Mouse (Mus musculus) megakaryocyte, embryonic 14.5 days (primary cell): Measurements from ENCODE around the gene Grip1. TPM values are rescaled to one million over a fixed set of nuclear protein-coding genes. Genes with fewer than 3 reads are reported as not detected.

Experiments
- H3K27me3 ChIP-seq: replicated peaks from 2 replicates; pipeline ENCODE3; 2012; ENCODE audit warnings: inconsistent platforms
- H3K36me3 ChIP-seq: replicated peaks from 2 replicates; pipeline ENCODE3; 2012; ENCODE audit warnings: low read length, inconsistent platforms, mixed read lengths
- H3K4me1 ChIP-seq: 2 replicates; pipeline ENCODE4 v1.6.1; 2012; ENCODE audit warnings: inconsistent platforms
- H3K4me3 ChIP-seq: replicated peaks from 2 replicates; pipeline ENCODE3; 2012; ENCODE audit warnings: moderate library complexity, mild to moderate bottlenecking, inconsistent platforms
- H3K9me3 ChIP-seq: 2 replicates; pipeline ENCODE4 v1.6.1; 2012; ENCODE audit warnings: inconsistent platforms
- FLI1 ChIP-seq: IDR thresholded peaks from 2 replicates; pipeline ENCODE4 v1.6.1; 2012; ENCODE audit warnings: low read length, inconsistent platforms, mixed read lengths
- GATA1 ChIP-seq: IDR thresholded peaks from 3 replicates; pipeline ENCODE4 v1.6.1; 2012; ENCODE audit warnings: mixed read lengths, low read length, inconsistent platforms, borderline replicate concordance
- polyA plus RNA-seq: library from polyadenylated mRNA; stranded (reverse); fragments of >175 nt; gene quantifications from 2 replicates; pipeline ENCODE4 v1.2.3, GENCODE M21; 2012; ENCODE audit warnings: low replicate concordance; ENCODE audit not compliant: insufficient read depth

Gene Grip1
- polyA plus RNA-seq, 1 experiment: 0.08 TPM

GRCm38 (mm10) chr10:119725966-119726365, 272.3 kb downstream of the Grip1 start:
- Histone ChIP-seq H3K4me3 (no peak overlapping the region), H3K27me3 (no peaks in the 10 kb centered on the region), H3K36me3 (no peaks in the 10 kb centered on the region), H3K4me1 (no peaks in the 10 kb centered on the region), H3K9me3 (peaks cover 13% of the 10 kb centered on the region; the same call in 1 of the 2 replicates)
- TF ChIP-seq GATA1 (no peak), FLI1 (no peak)

- no peaks in the 10 kb centered on the region for H3K36me3 ChIP-seq
- peaks cover 13% of the 10 kb centered on the region; the same call in 1 of the 2 replicates for H3K9me3 ChIP-seq
- TF ChIP-seq FLI1 (no peak), GATA1 (no peak)
- no peaks in the 10 kb centered on the region for H3K4me1 ChIP-seq
- H3K27me3 ChIP-seq: no peaks in the 10 kb centered on the region
- H3K4me3 ChIP-seq: no peak overlapping the region
Measured at GRCm38 (mm10) chr10:119726921-119727320, 273.3 kb downstream of the Grip1 start.

DNA sequence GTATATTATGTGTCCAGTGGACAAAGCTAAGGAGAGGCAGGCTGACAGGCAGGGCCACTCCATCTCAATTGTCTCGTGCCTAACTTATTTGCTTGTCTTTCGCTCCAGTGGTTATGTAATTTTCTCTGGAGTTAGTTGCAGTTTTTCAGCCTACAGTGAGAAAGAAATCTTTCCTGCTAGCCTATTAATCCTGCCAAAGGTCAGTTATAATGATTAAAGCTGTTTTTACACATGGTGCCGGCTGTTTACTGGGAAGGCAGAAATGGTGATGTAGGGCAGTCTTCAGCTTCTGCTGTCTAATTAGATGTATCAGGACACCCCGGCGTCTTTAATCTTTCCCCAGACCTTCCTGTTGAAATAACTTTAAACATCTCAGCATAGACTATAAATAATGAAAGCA, 276.6 kb downstream of the Grip1 start:
- TF ChIP-seq GATA1 (no peak), FLI1 (no peak)
- no peaks in the 10 kb centered on the region for H3K4me1 ChIP-seq
- H3K27me3 ChIP-seq: no peaks in the 10 kb centered on the region
- peaks cover 15% of the 10 kb centered on the region; the same call in 1 of the 2 replicates for H3K9me3 ChIP-seq
- H3K4me3 ChIP-seq: no peak overlapping the region
- H3K36me3 ChIP-seq: no peaks in the 10 kb centered on the region

DNA sequence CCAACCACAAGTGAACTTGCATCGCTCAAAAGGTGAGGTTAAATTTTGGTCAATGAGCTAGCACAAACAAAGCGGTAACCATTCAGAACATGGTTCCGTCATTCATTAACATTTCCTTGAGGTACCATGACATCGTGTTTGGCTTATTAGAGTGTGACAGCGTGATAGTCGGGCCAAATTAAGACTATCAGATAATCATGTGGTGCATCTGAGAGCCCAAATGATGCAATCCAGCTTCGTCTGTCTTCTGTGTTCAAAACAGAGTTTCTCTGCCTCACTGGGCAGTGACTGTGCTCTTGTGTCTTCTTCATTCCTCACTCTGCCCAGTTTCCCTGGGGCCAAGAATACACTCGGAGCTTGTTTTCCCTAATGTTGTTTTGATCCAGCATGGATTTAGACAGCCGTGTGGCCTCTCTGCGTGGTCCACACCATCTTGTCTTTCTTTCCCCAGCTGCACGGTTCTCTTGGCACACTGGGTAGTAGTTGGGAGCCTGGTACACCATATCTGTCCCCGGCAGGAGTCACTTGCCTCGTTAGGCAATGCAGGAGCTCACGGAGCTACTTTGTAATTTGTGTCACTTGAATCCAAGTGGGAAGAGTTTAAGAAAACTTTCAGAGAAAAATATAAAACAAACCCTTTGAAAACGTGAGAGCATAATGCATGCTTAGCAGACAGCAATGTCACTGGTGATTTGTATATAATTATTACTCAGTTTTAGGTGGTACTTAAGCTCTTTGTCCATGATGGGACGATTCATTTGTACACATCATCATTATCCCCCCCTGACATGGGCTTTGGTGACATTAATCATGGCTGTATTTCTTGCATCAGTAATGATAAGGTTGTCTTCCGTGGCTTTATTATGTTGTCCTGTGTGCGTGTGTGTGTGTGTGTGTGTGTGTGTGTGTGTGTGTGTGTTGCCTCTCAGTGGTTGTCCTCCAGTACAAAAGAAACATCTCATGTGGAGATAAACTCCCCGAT, 281.7 kb downstream of the Grip1 start:
- H3K27me3 ChIP-seq: no peaks in the 10 kb centered on the region
- H3K4me3 ChIP-seq: no peak overlapping the region
- no peak for TF ChIP-seq GATA1
- no peak for TF ChIP-seq FLI1
- peaks cover 24% of the 10 kb centered on the region for H3K9me3 ChIP-seq
- H3K36me3 ChIP-seq: no peaks in the 10 kb centered on the region
- H3K4me1 ChIP-seq: no peaks in the 10 kb centered on the region

- H3K4me3 ChIP-seq: no peak overlapping the region
- no peaks in the 10 kb centered on the region for H3K4me1 ChIP-seq
- peaks cover 31% of the 10 kb centered on the region for H3K9me3 ChIP-seq
- TF ChIP-seq FLI1 (no peak), GATA1 (no peak)
- no peaks in the 10 kb centered on the region for H3K36me3 ChIP-seq
- no peaks in the 10 kb centered on the region for H3K27me3 ChIP-seq
Measured at GRCm38 (mm10) chr10:119739466-119739865, 285.8 kb downstream of the Grip1 start.

GRCm38 (mm10) chr10:119742722-119743121, 289.1 kb downstream of the Grip1 start:
- H3K9me3 ChIP-seq: peaks cover 20% of the 10 kb centered on the region
- no peaks in the 10 kb centered on the region for H3K27me3 ChIP-seq
- H3K36me3 ChIP-seq: no peaks in the 10 kb centered on the region
- H3K4me1 ChIP-seq: no peaks in the 10 kb centered on the region
- TF ChIP-seq GATA1 (no peak), FLI1 (no peak)
- no peak overlapping the region for H3K4me3 ChIP-seq

- Histone ChIP-seq H3K9me3 (peaks cover 21% of the 10 kb centered on the region; the same call in 1 of the 2 replicates), H3K27me3 (no peaks in the 10 kb centered on the region), H3K4me1 (no peaks in the 10 kb centered on the region), H3K4me3 (no peak overlapping the region), H3K36me3 (no peaks in the 10 kb centered on the region)
- TF ChIP-seq GATA1 (no peak), FLI1 (no peak)
Measured at GRCm38 (mm10) chr10:119752361-119752798, 298.8 kb downstream of the Grip1 start.

GRCm38 (mm10) chr10:119756271-119756670, 302.6 kb downstream of the Grip1 start:
- TF ChIP-seq GATA1 (no peak), FLI1 (no peak)
- Histone ChIP-seq H3K36me3 (no peaks in the 10 kb centered on the region), H3K4me1 (no peaks in the 10 kb centered on the region), H3K4me3 (no peak overlapping the region), H3K9me3 (peaks cover 24% of the 10 kb centered on the region), H3K27me3 (no peaks in the 10 kb centered on the region)

- TF ChIP-seq GATA1 (no peak), FLI1 (no peak)
- H3K36me3 ChIP-seq: no peaks in the 10 kb centered on the region
- H3K4me3 ChIP-seq: no peak overlapping the region
- no peaks in the 10 kb centered on the region for H3K27me3 ChIP-seq
- no peaks in the 10 kb centered on the region for H3K4me1 ChIP-seq
- H3K9me3 ChIP-seq: peaks cover 29% of the 10 kb centered on the region
Measured at GRCm38 (mm10) chr10:119757219-119757618, 303.6 kb downstream of the Grip1 start.

DNA sequence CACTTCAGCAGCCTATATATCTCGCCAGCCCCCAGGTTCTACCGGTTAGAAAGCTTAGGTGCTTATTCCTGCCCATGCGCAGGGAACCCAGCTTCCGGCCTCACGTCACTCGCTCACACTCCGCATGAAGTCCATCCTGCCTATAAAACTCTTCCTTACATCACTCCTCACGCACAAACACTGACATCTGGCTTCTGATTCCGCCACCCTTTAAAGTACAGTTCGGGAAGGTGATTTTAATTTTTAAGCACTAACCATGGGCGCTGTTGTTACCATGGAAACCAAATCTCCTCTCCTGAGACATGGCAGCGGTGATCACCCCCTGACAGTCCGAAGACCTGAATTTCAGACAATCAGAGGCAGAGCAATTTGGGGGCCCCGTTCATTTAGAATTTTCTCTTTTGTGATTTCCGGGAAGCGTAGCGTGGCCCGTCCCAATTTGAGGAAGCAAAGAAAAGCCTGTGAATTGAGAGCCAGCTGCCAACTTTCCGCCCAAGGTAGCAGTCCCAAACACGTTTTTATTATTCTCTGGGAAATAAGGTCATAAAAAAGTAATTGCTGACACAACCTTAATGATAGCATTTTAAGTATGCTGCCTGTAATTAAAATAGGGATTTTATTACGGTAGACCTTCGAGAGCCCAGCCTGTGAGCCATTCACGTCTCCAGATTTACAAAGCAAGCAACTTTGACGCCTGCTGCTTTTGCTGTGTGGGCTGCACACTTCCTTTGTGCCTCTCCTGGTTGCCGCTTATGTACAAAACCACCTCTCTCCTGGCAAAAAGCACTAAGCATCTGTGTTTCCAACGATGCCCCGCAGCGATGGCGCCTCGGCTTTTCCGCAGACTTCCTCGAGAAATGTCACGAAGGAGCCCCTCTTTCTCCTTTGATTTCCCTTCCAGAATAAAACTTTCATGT, 308.1 kb downstream of the Grip1 start:
- Histone ChIP-seq H3K36me3 (no peaks in the 10 kb centered on the region), H3K9me3 (peaks cover 27% of the 10 kb centered on the region), H3K4me1 (no peaks in the 10 kb centered on the region), H3K4me3 (no peak overlapping the region), H3K27me3 (no peaks in the 10 kb centered on the region)
- no peak for TF ChIP-seq GATA1
- no peak for TF ChIP-seq FLI1
